Mouse (Mus musculus): ENCODE measurements around the gene Cpa5. TPM values are rescaled to one million over a fixed set of nuclear protein-coding genes. Genes with fewer than 3 reads are reported as not detected.

The Cpa5 gene
- total RNA-seq, 2 experiments from 2014 or later, result not detected

DNA sequence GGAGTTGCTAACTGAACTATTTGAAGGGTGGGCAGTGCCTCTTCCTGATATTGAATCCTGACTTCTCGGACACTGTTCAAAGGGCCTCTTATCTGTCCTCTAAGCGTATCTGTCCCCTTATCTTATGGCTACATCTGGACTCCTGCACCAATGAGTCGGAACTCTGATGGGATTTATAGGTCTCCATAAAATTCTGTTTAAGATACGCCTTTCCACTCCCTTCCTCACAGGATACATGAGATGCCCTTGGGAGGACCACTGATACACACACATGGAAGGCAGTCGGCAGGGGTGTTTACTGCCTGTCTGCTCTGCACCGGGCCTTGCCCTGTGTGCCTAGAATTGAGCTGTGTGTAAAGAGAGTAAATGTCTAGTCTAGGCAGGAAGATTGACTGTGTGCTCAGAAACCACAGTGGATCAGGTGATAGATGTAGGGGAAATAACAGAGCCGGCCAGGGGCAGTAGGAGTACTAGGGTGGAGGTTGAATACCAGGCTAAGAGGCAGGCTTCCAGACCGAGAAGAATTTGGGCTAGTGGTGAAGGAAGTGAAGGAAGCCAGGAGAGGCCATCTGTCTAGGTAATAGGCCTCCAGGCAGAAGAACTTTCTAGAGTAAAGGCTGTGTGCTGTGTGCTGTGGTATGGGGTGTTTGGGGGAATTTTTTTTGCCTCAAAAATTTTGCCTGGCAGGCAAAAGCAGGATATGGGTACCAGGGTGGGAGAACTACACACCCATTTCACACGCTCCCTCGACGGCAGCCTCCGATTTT lies 33.1 kb downstream of the Cpa5 start:
- no peak for ATAC-seq (replicated peaks; ENCODE audit: poor library complexity)

DNA sequence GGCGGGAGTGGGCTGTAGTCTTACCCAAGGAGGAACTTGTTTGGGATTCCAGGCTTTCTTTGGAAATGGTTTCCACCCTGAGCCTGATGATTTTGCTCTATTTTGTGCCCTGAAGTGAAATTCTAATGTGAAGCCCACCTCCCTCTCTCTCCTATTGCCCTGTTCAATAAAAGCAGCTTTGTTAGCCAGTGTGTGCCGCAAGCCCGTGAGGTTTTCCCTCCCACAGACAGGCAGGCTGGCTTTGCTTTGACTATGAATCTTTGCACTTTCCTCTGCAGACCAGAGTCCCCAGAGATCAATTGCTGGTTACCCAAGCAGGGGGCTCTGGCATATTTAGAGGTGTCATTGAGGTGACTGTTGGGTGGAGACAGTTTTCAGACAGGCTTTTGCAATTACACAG lies 33.7 kb downstream of the Cpa5 start:
- no peak for ATAC-seq (replicated peaks; ENCODE audit: poor library complexity)

DNA sequence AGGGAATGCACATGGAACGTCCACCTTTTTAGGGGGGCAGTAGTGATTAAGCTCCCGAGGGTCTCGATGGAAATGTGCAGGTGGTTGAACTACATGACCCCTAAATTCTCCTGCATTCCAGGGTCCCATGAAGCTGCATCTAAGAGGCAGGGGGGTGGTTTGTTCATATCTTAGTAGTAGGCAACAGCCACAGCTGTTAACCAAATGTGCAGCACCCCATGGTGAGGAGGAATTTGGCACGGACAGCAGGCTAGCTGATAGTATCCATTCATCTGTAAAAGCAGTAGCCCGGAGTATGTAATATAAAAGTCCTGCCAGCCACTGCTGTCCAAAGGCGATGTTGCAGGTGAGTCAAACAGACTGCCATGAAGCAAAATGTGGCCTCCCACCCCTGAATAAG lies 34.6 kb downstream of the Cpa5 start:
- ATAC-seq (replicated peaks; ENCODE audit: poor library complexity), result no peak

DNA sequence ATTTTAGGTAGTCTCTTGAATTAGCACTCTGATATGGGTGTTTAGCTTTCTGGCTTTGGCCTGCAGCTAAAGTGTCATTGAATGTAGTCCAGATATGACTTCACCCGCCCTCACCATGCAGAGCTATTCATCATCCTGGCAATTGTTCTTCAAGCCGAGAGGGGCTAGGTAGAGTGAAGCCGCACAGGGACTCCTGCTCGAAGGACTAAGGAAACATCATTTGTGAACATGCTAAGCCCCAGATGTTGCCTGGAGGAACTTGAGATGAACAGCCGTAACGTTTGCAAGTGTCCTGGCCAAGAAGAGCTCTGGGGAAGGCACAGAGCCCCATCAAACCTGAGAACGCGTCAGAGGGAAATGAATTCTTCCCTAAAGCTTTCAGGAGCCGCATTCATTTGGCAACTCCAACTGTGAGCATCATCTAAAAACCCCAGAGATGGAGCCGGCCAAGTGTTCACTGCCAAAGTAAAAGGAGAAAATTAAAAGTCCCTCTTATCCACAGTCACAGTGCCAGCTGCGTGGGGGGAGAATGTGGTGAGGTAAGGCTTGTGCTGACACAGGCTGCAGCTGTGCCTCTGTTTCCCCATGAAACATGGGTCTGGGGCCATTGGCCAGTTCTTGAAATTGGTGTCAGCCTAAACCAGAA lies 39.0 kb downstream of the Cpa5 start:
- no peak for ATAC-seq (replicated peaks; ENCODE audit: poor library complexity)

DNA sequence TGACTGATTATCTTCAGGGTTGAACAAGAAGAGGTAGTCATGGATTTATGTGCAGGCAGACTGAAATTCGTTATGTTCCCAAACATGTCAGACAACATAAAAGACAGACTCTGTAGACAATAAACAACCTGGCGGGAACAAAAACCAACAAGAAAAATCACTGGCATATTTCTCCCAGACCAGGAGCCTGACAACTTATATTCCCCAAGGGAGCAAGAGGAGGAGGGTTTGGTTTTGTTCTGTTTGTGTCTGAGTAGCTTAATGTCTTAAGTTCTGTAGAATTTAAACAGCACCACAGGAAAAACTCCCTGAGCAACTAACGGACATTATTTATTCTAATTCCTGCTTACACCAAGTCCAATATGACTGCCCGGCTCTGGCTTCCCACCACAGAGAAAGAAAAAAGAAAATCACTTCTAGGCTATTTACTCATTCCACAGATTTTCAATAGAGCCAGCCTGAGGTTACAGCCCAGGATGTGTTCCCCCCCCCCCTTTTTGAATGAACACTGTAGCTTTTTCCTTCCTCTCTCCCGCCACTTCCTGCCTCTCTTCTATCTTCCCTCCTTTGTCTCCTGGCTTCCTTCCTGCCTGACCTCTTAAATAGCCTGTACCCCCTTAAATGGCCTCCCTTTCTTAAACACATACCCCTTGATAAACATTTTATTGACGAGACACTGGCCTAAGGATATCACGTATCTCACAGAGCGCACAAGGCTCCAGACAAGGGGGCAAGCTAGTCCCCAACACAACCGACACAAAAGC lies 41.8 kb downstream of the Cpa5 start:
- ATAC-seq (replicated peaks; ENCODE audit: poor library complexity), result no peak

DNA sequence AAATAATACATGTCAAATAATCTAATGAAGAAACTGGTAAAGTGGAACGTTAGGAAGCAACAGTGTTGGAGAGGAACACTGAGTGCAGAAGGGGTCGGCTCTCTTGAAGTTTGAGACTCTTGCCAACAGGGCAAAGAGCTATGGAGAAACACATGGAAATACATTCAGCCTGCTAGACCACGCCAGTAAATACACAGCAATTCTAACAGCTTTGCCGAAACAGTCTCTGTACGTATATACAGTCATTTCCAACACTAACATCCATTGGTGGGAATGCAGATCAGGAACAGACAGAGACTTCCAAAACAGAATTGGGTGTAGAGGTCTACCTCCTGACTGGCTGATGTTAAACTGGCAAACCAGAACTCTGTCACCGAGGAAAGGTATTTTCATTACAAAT lies 42.7 kb downstream of the Cpa5 start:
- no peak for ATAC-seq (replicated peaks; ENCODE audit: poor library complexity)

DNA sequence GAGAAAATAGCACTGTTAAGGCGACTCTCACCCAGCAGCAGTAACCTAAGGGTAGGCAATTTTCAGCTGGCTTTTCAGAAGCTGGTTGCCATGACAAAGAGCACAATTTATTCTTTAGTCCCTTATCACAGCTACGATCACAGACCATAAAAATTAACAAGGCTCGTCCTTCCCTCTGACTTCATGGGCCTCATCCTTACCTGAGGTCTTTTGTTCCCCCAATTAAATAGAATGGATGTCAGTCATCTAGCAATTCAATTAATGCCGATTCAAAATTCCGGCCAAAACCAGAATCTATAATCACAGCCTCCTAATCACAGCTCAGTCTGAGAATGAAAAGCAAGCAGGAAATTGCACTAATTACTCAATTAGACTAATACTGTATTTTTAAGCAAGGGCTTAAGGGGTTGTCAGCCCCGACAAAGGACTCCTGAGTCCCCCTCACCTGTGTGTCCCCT lies 43.6 kb downstream of the Cpa5 start:
- ATAC-seq (replicated peaks; ENCODE audit: poor library complexity), result no peak

DNA sequence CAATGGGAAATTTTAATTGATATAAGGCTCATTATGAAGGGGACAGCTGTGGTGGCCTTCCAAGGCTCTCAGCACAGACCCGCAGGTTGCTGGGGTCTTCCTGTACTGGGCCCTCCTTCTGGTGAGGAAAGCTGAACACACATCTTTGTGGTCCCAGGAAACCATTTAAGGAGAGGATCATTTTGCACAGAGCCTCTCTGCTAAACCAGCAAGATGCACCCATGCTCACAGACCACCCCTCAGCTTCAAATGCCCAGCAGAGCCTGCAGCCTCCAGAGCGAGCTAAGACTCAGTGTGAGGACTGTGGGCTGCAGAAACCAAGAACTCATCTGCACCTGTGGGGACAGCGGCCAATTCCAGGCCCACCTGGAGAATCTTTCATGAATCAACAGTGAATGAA lies 44.1 kb downstream of the Cpa5 start:
- no peak for ATAC-seq (replicated peaks; ENCODE audit: poor library complexity)

DNA sequence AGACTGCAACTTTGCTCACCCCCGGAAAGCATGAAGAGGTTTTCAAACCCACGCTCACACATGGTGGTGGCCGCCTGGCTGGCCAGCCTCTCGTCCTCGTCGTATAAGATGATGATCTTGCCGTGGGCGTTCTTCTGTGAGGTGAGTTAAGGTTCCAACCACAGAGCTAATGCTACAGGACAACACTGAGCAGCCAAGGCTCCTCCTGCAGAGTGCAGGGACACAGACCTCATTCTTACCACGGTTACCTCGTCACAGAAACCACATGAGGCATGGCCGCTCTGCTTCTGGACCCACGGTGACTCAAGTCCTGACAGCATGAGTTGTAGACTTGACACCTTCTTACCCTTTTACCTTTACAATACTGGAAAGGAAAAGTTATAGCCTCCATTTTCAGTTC lies 46.5 kb downstream of the Cpa5 start:
- ATAC-seq (replicated peaks; ENCODE audit: poor library complexity), result no peak

DNA sequence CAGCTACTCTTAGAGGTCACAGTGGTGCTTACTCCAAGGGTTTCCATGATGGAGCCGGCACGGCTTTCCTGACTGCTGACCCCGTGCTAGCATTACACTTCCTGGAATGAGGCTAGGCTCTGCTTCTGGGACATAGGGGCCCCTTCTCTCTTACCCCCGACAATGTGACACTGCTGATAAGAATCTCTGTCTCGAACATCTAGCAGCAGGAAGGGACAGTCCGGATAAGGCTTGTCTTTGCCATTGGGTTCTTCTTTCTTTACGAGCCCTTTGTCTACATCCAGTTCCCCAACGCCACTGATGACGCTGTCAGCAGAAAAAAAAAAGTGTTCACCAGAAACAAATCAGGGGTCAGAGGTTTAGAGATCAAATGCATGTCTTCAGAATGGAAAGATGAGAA lies 47.8 kb downstream of the Cpa5 start:
- no peak for ATAC-seq (replicated peaks; ENCODE audit: poor library complexity)

DNA sequence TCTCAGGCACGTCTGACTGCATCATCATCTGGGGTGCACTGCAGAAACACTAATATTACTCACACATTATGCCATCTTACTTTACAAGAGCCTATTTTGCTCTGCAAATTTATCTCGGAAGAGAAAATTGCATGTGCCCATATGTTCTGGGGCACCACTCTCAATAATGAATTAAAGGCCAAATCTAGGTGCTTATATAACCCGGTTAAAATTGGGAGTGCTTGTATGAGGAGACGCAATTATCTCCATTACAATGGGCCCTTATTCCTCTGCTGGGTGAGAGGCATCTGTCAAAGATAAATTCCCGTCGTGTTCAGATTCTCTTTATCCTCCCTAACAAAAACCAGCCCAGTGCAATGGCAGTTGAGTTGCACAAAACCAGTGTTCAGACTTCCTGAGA lies 54.0 kb downstream of the Cpa5 start:
- ATAC-seq (replicated peaks; ENCODE audit: poor library complexity), result no peak

DNA sequence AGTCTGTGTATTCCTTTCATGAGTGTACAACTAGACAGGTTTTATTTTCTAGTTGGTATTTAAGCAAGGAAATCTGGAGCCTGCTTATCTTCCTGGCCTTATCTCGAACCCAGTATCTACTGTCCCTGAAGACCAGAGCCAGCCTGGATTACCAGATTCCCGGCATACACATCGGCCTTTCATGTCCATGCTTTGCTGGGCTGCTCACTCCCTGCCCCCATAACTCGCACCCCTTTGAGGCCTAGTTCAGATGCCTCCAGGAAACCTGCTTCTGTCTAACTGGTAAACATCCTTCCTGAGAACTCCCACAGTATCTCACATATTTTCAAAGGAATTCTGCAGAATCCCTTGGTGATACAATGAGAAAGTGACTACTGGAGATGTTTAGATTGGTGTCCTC lies 54.5 kb downstream of the Cpa5 start:
- no peak for ATAC-seq (replicated peaks; ENCODE audit: poor library complexity)

DNA sequence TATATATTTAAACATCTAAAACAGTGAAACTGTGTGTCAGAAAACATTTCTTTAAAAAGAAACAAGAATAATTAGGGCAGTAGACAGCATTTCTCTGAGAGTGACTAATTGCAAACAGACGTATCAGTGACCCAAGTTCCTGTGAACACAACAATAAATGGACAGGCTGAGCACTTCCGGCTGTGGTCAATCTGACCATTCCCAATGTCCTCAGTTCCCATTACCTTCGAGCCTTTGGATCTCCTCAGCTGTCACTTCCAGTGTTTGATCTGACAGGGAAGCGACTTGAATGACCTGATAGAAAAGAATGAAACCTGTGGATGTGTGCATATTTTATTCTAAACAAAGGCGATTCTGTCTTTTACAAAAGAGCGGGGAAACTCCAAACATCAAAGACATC lies 55.2 kb downstream of the Cpa5 start:
- no peak for ATAC-seq (replicated peaks; ENCODE audit: poor library complexity)

DNA sequence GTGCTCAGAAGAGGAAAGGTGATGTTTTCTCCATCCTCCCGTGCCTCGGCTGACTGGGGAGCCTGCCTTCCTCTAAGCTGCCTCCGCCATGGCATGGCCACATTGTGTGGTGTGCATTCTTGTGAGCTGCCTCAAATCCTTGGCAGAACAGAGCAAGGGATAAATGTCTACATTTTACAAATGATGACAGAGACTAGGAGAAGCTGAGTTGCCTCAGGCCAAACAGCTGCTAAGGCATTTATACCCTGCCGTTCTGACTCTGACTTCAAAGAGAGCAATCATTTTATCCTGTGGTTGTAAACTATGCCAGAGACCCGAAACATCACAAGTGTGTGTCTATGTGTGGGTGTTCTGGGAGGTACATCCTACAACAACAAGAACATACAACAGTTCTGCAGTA lies 56.8 kb downstream of the Cpa5 start:
- ATAC-seq (replicated peaks; ENCODE audit: poor library complexity), result no peak

DNA sequence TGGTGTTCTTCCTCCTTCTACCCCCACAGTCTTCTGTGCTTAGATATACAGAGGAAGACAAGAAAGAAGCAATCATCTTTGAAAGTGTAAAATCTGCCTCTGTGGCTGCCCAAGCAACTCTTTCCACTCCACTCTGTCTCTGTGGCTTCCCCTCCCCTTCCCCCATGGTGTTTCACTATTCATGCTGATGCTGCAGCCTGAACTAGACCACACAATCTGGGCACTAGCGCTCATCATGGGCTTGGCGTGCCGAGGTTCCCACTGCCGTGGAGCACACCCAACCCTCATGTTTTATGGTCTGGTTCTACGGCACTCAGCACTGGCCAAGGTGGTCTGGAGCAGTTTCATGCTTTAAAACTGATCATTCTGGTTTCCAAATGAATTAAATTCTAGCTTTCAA lies 60.9 kb downstream of the Cpa5 start:
- ATAC-seq (replicated peaks; ENCODE audit: poor library complexity), result peak; percentile 44; the same call in 1 of the 2 replicates

DNA sequence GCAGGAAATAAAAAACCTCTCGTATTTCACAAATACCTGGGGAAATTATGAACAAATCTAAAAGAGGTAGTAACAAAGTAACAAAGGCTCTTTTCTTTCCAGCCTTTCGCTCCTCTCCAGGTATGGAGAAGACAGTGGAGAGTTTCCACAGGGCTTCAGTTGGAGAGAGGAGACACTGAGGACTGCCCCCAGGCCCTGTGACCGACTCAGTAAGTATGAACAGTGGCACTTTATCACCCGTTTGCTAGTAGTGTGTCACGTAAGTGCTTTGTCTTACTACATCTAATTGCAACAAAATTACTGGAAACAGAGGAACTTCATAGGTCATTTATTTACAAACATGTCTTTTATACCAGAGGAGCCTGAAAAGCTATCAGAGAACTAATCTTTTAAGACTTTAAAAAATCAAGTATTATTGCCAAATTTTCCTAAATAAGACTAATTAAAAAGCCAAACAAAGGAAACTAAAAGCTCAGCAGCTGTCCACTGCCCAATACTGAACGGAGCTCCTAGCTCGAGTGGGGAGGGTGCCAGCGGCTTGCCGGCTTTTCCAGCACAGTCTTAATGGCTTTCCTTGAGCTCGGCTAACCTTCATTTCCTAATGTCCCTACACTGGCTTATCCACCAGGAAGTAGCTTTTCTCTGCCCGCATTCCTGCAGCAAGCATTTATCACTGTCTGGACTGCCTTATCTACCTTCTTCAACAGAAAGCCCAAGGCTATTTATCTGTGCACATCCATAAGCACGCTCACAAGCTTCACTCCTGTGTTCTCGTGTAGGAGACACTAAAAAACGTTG lies 63.2 kb downstream of the Cpa5 start:
- ATAC-seq (replicated peaks; ENCODE audit: poor library complexity), result peak; percentile 25; the same call in 1 of the 2 replicates

DNA sequence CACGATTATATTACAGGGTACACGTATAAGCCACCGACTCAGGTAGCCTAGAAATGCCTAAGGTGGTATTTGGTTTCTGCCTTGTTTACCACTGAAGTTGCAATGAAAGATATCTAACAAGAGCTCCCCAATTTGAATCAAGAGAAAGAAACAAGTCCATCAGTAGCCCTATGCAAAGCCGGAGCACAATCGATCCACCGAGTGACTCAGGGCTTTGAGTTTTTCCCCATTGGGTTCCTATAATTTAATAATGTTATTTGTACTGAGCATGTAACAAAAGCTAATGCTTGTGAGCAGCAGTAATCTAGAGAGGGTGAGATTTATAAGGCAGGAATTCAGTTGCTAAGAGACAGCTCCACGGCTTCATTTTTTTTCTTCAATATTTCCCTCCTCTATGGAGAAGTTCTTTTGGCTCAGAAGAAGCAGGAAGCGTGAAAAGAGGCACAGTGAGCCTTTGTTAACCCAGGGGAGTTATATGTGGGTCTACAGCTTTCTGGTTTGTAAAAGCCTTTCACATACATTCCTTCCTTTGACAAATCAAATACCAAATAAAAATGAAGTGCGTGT lies 64.0 kb downstream of the Cpa5 start:
- ATAC-seq (replicated peaks; ENCODE audit: poor library complexity), result no peak

DNA sequence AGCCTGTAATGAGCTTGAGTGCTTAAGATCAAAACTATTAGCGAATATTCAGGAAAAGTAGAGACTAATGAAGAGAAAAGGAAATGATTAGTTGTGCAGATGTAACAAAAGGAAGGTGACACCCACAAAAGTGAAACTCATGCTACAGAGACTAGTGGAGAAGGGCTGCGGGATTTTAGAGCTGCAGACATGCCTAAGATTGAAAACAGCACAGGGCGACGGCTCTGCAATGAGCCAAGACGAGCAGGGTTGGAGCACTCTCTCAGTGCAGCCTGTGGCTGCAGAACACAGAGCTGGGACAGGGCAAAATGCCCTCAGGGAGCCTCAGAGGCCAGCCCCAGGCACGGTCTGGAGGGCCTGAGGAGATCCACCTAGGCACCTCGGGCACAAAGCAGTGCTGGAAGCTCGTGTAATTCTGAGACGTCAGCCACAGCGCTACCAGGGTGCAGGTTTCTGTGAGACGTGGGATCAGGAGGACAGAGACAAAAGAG lies 64.5 kb downstream of the Cpa5 start:
- ATAC-seq (replicated peaks; ENCODE audit: poor library complexity), result peak; percentile 20; the same call in 1 of the 2 replicates

DNA sequence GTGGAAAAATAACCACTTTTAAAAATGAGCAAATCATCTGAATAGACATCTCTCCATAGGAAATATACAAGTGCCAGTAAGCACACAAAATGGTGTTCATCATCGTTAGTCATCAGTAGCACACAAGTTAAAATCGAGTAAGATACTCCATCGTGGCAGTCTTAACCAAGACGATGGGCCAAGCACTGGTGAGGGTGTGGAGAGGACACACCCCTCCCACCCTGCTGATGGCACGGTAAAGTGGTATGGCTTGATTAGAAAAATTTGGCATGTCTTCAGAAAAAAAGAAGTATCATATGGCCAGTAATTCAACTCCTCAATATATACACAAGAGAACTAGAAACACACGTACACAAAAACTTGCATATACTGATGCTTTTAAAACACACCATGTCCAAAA lies 65.7 kb downstream of the Cpa5 start:
- peak; percentile 78 for ATAC-seq (replicated peaks; ENCODE audit: poor library complexity)

DNA sequence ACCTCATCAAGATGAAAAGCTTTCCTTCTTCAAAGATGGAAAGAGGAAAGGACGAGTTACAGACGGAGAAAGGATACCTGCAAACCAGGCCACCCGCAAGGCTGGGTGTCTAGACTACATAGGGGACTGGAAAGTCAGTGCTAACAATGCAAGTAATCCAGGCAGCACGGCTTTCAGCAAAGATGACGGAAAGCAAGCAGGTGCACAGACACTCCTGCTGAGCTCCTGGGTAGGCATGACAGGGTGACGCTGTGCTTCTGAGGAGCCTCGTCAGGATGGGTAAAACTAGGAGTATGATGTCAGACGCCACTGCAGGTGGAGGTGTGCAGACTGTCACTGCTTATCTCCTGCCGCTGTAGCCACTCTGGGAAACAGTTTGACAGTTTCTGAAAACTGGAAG lies 66.8 kb downstream of the Cpa5 start:
- no peak for ATAC-seq (replicated peaks; ENCODE audit: poor library complexity)

DNA sequence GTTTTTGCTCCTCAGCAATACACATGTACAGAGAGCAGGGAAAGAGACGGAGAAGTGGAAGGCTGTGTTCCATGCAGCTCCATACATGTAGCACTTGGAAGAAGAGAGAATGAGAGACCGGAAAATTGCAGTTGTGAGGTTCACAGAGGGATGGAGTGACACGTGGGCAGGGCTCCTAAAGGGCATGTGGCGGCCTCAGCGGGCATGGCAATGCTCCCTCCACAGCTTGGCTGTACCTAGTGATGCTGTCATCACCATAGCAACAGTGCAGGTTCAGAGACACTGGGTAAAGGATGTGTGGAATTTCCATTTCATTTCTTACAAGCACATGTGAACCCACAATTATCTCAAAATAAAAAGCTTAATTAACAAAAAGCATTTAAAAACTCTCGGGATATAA lies 67.7 kb downstream of the Cpa5 start:
- ATAC-seq (replicated peaks; ENCODE audit: poor library complexity), result no peak
